ENCODE assay signal across 21 mouse cellular contexts in genomic region chr17:31002613-31003012, GRCm38 (mm10). TPM values are rescaled to one million over a fixed set of nuclear protein-coding genes. Genes with fewer than 3 reads are reported as not detected.
"Had no signal": no experiment of that assay in that cellular context is flagged by ENCODE, and none has a peak within 500 bp of the region (broad histone marks: within the 10 kb centered on the region; RNA-seq: fewer than 3 reads in every experiment).

No protein-coding gene starts in this region.

- H3K4me1 ChIP-seq: stomach, embryonic 15.5 days had no signal

- H3K27me3 ChIP-seq: neural tube, embryonic 15.5 days; stomach, embryonic 15.5 days had no signal

- H3K27ac ChIP-seq: neural tube, embryonic 15.5 days; stomach, embryonic 15.5 days; stomach, postnatal 0 days had no signal

- H3K4me2 ChIP-seq: neural tube, embryonic 15.5 days; stomach, embryonic 15.5 days had no signal

- DNase-seq: retina, postnatal 1 day; right cerebral cortex, adult 18-20 months; right cerebral cortex, postnatal 14 days; right cerebral cortex, postnatal 25 days; right cerebral cortex, postnatal 4 days; spleen, adult 18-20 months; thymus, adult 18-20 months; thymus, adult 2 months; thymus, postnatal 14 days; thymus, postnatal 25 days; thymus, postnatal 36 days; thymus, postnatal 4 days had no signal

- H3K4me3 ChIP-seq: neural tube, embryonic 15.5 days; stomach, embryonic 15.5 days had no signal

- H3K9ac ChIP-seq: neural tube, embryonic 15.5 days; stomach, embryonic 15.5 days had no signal

- H3K36me3 ChIP-seq: neural tube, embryonic 15.5 days; stomach, embryonic 15.5 days had no signal

- H3K9me3 ChIP-seq: neural tube, embryonic 15.5 days; stomach, embryonic 15.5 days had no signal

RNA-seq across cellular contexts. Expression of gene Umodl1, which starts 48.2 kb away (rescaled TPM):
- total RNA-seq: neutrophil, adult 5-6 weeks had no signal
- polyA plus RNA-seq: neural tube, embryonic 14.5 days; spleen, adult 2 months; stomach, embryonic 14.5 days; stomach, embryonic 15.5 days; stomach, embryonic 16.5 days; stomach, postnatal 0 days; urinary bladder, adult 2 months had no signal
